9 mouse cellular contexts compared by ENCODE assay signal in the genomic region with DNA sequence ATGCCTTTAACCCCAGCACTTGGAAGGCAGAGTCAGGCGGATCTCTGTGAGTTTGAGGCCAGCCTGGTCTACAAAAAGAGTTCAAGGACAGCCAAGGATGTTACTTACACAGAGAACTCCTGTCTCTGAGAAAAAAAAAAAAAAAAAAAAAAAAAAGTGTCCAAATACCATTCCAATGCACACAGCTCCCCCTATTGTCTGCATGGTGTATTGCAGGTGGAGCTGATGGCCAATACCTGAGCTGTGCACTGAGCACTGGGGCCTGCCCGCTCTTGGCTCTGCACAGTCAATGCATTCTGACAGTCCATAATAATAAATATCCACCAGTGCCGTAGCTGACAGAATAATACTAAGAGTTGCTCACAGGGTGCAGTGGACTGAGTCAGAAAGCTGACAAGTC. TPM values are rescaled to one million over a fixed set of nuclear protein-coding genes. Genes with fewer than 3 reads are reported as not detected.
DNase-seq lines count a peak whose midpoint lies in the region; ATAC-seq and TF ChIP-seq lines count a peak whose summit lies in the region.
"Had no signal": no experiment of that assay in that cellular context is flagged by ENCODE, and none has a peak within 500 bp of the region (broad histone marks: within the 10 kb centered on the region; RNA-seq: fewer than 3 reads in every experiment).

No protein-coding gene starts in this region.

- no peak for ATAC-seq in forebrain, embryonic 15.5 days (replicated peaks)

- TF ChIP-seq CTCF in lung, adult 2 months (IDR thresholded peaks at IDR 0.05; ENCODE audit: insufficient read depth, low read length): peak; percentile 69
- TF ChIP-seq CTCF in spleen, adult 2 months (IDR thresholded peaks at IDR 0.05; ENCODE audit: extremely low read depth, insufficient read depth, insufficient read length, insufficient replicate concordance): peak; percentile 49; the same call in 1 of the 2 replicates

- H3K27ac ChIP-seq in forebrain, embryonic 10.5 days: no peak overlapping the region
- H3K27ac ChIP-seq in forebrain, embryonic 15.5 days (replicated peaks): no peak overlapping the region
- H3K27ac ChIP-seq in spleen, adult 2 months (ENCODE audit: insufficient read depth, low read length): no peak overlapping the region
- H3K27ac ChIP-seq: limb, embryonic 12.5 days had no signal

- H3K36me3 ChIP-seq in forebrain, embryonic 10.5 days (replicated peaks): peaks cover 3% of the 10 kb centered on the region
- H3K36me3 ChIP-seq in forebrain, embryonic 15.5 days: no peaks in the 10 kb centered on the region
- H3K36me3 ChIP-seq in spleen, adult 2 months (ENCODE audit: control insufficient read depth, insufficient read depth, low read length): no peaks in the 10 kb centered on the region

- peak; percentile 59 for DNase-seq in forebrain, embryonic 10.5 days (ENCODE audit: extremely low spot score, low spot score)
- peak; percentile 41 for DNase-seq in ovary, postnatal 36 days (ENCODE audit: low spot score)
- DNase-seq in ovary, postnatal 14 days (ENCODE audit: low spot score): no peak
- DNase-seq in cerebellum, postnatal 10 days: peak; percentile 84 to 89
- DNase-seq in kidney, postnatal 14 days: peak; percentile 52
- peak; percentile 69 for DNase-seq in lung, adult 2 months
- DNase-seq in spleen, adult 2 months (ENCODE audit: low read depth in 1 of 2, low spot score in 2 of 2): peak; percentile 47 to 63

- peaks cover 31% of the 10 kb centered on the region for H3K4me1 ChIP-seq in forebrain, embryonic 10.5 days
- H3K4me1 ChIP-seq in forebrain, embryonic 15.5 days: peaks cover 15% of the 10 kb centered on the region
- peaks cover 2% of the 10 kb centered on the region; the same call in 1 of the 2 replicates for H3K4me1 ChIP-seq in lung, adult 2 months (ENCODE audit: control insufficient read depth, insufficient read depth, low read length)
- H3K4me1 ChIP-seq in spleen, adult 2 months (ENCODE audit: control insufficient read depth, insufficient read depth, insufficient read length): peaks cover 6% of the 10 kb centered on the region; the same call in 1 of the 2 replicates

- H3K4me3 ChIP-seq in forebrain, embryonic 10.5 days: no peak overlapping the region
- H3K4me3 ChIP-seq in forebrain, embryonic 15.5 days: no peak overlapping the region
- no peak overlapping the region for H3K4me3 ChIP-seq in lung, adult 2 months (replicated peaks; ENCODE audit: extremely low read depth, low read depth, low read length)
- H3K4me3 ChIP-seq in spleen, adult 2 months (ENCODE audit: extremely low read depth, insufficient read depth, insufficient read length): no peak overlapping the region
- H3K4me3 ChIP-seq: limb, embryonic 12.5 days had no signal

- no peak overlapping the region for H3K9ac ChIP-seq in forebrain, embryonic 15.5 days (replicated peaks)
- H3K9ac ChIP-seq: limb, embryonic 12.5 days had no signal

- no peaks in the 10 kb centered on the region for H3K9me3 ChIP-seq in forebrain, embryonic 10.5 days
- H3K9me3 ChIP-seq in forebrain, embryonic 15.5 days: no peaks in the 10 kb centered on the region
- H3K9me3 ChIP-seq: limb, embryonic 12.5 days had no signal

- H3K4me2 ChIP-seq in forebrain, embryonic 15.5 days (replicated peaks): no peak overlapping the region
- H3K4me2 ChIP-seq: limb, embryonic 12.5 days had no signal

- peaks cover 18% of the 10 kb centered on the region for H3K27me3 ChIP-seq in forebrain, embryonic 10.5 days (ENCODE audit: poor library complexity, severe bottlenecking)
- no peaks in the 10 kb centered on the region for H3K27me3 ChIP-seq in forebrain, embryonic 15.5 days
- H3K27me3 ChIP-seq in spleen, adult 2 months (ENCODE audit: control insufficient read depth, insufficient read depth, low read length): no peaks in the 10 kb centered on the region

- WGBS in forebrain, embryonic 10.5 days: 49% methylated on average over 3 of the region's 3 CpGs
- WGBS in forebrain, embryonic 15.5 days: 35% methylated on average over 3 of the region's 3 CpGs
- WGBS in lung, adult 2 months: 43% methylated on average over 3 of the region's 3 CpGs
- 72% methylated on average over 3 of the region's 3 CpGs for WGBS in spleen, adult 2 months

- no peak for TF ChIP-seq POLR2A in lung, adult 2 months (IDR thresholded peaks at IDR 0.05; ENCODE audit: borderline replicate concordance, extremely low read depth, low read depth, low read length)
- no peak for TF ChIP-seq POLR2A in spleen, adult 2 months (IDR thresholded peaks at IDR 0.05; ENCODE audit: low read depth, low read length)

RNA-seq across cellular contexts. Expression of a gene that starts 2.2 kb away (rescaled TPM):
- 2.0 and 2.4 TPM in 2 replicates for polyA plus RNA-seq in forebrain, embryonic 10.5 days (2016; fragmentation: Nextera tagmentation; extraction: Ambion mirVana)
- polyA plus RNA-seq in forebrain, embryonic 15.5 days (2015; fragmentation: Nextera tagmentation; extraction: Ambion mirVana): 1.1 and 3.2 TPM in 2 replicates
- 7.4 and 10.5 TPM in 2 replicates for polyA plus RNA-seq in lung, adult 2 months (2012; rRNA removed)
- polyA plus RNA-seq in spleen, adult 2 months (2012; rRNA removed): not detected in 2 replicates

RNA-seq across cellular contexts. Expression of a gene that starts 3.9 kb away (rescaled TPM):
- polyA plus RNA-seq in forebrain, embryonic 10.5 days (2016; fragmentation: Nextera tagmentation; extraction: Ambion mirVana): 68.1 and 70.3 TPM in 2 replicates
- 49.5 and 49.6 TPM in 2 replicates for polyA plus RNA-seq in forebrain, embryonic 15.5 days (2015; fragmentation: Nextera tagmentation; extraction: Ambion mirVana)
- 22.2 and 25.1 TPM in 2 replicates for polyA plus RNA-seq in lung, adult 2 months (2012; rRNA removed)
- polyA plus RNA-seq in spleen, adult 2 months (2012; rRNA removed): 19.9 and 24.2 TPM in 2 replicates

RNA-seq across cellular contexts. Expression of a gene that starts 17.3 kb away (rescaled TPM):
- polyA plus RNA-seq in forebrain, embryonic 10.5 days (2016; fragmentation: Nextera tagmentation; extraction: Ambion mirVana): 5.8 and 6.1 TPM in 2 replicates
- 8.6 and 9.3 TPM in 2 replicates for polyA plus RNA-seq in forebrain, embryonic 15.5 days (2015; fragmentation: Nextera tagmentation; extraction: Ambion mirVana)
- 6.1 TPM in 2 replicates for polyA plus RNA-seq in lung, adult 2 months (2012; rRNA removed)
- polyA plus RNA-seq in spleen, adult 2 months (2012; rRNA removed): 0.39 and 0.81 TPM in 2 replicates

RNA-seq across cellular contexts. Expression of a gene that starts 32.8 kb away (rescaled TPM):
- not detected in 2 replicates for polyA plus RNA-seq in forebrain, embryonic 10.5 days (2016; fragmentation: Nextera tagmentation; extraction: Ambion mirVana)
- 0.50 and 0.68 TPM in 2 replicates for polyA plus RNA-seq in forebrain, embryonic 15.5 days (2015; fragmentation: Nextera tagmentation; extraction: Ambion mirVana)
- 5.1 and 5.6 TPM in 2 replicates for polyA plus RNA-seq in lung, adult 2 months (2012; rRNA removed)
- polyA plus RNA-seq in spleen, adult 2 months (2012; rRNA removed): 2.9 and 3.7 TPM in 2 replicates

RNA-seq across cellular contexts. Expression of a gene that starts 42.0 kb away (rescaled TPM):
- not detected in 2 replicates for polyA plus RNA-seq in forebrain, embryonic 10.5 days (2016; fragmentation: Nextera tagmentation; extraction: Ambion mirVana)
- polyA plus RNA-seq in forebrain, embryonic 15.5 days (2015; fragmentation: Nextera tagmentation; extraction: Ambion mirVana): 0.60 and 0.92 TPM in 2 replicates
- 1.1 TPM in 2 replicates for polyA plus RNA-seq in lung, adult 2 months (2012; rRNA removed)
- polyA plus RNA-seq in spleen, adult 2 months (2012; rRNA removed): 0.46 TPM in 1 of 2 replicates, not detected in the other
